Mouse (Mus musculus) forebrain, postnatal 0 days (tissue): ENCODE results near the gene Kxd1. TPM values are rescaled to one million over a fixed set of nuclear protein-coding genes. Genes with fewer than 3 reads are reported as not detected.

ENCODE experiments used
- ATAC-seq: fragments of 200-750 bp; cut with Nextera tagmentation; 2 replicates; pipeline ENCODE4 v1.8.0; 2017; ENCODE audit warnings: mild to moderate bottlenecking, moderate library complexity
- DNase-seq: peaks from one replicate; pipeline ENCODE4 v3.0.0-alpha.2; 2015
- H3K27ac ChIP-seq: fragments of 300-500 bp; sonication (generic); 2 replicates; pipeline ENCODE4 v1.5.1; 2014; ENCODE audit warnings: low read depth, mild to moderate bottlenecking, antibody characterized with exemption, low read length, moderate library complexity, mixed read lengths
- H3K27me3 ChIP-seq: fragments of 300-500 bp; sonication (generic); 2 replicates; pipeline ENCODE4 v1.6.1; 2014; ENCODE audit warnings: mild to moderate bottlenecking, low read length, mixed read lengths; ENCODE audit not compliant: insufficient read depth
- H3K36me3 ChIP-seq: fragments of 300-500 bp; sonication (generic); 2 replicates; pipeline ENCODE4 v1.6.1; 2014; ENCODE audit warnings: mild to moderate bottlenecking, moderate library complexity; ENCODE audit not compliant: insufficient read depth
- H3K4me1 ChIP-seq: fragments of 300-500 bp; sonication (generic); 2 replicates; pipeline ENCODE4 v1.6.1; 2014; ENCODE audit warnings: antibody characterized with exemption; ENCODE audit not compliant: insufficient read depth
- H3K4me2 ChIP-seq: fragments of 300-500 bp; sonication (generic); 2 replicates; pipeline ENCODE4 v1.6.1; 2014; ENCODE audit warnings: low read depth, mild to moderate bottlenecking, moderate library complexity
- H3K4me3 ChIP-seq: fragments of 300-500 bp; sonication (generic); 2 replicates; pipeline ENCODE4 v1.5.1; 2014; ENCODE audit warnings: low read depth, low read length, mixed read lengths
- H3K9ac ChIP-seq: fragments of 300-500 bp; sonication (generic); 2 replicates; pipeline ENCODE4 v1.6.1; 2014; ENCODE audit warnings: mild to moderate bottlenecking
- H3K9me3 ChIP-seq: fragments of 300-500 bp; sonication (generic); 2 replicates; pipeline ENCODE4 v1.6.1; 2016; ENCODE audit warnings: low read length
- CTCF ChIP-seq: sonication (generic); IDR thresholded peaks from 2 replicates; pipeline ENCODE4 v1.5.1; 2016; ENCODE audit warnings: antibody characterized with exemption, control low read depth, low read depth
- whole genome bisulfite sequencing: fragments of 180-500 bp; shearing (Covaris S2); extraction: QIAGEN DNeasy Blood & Tissue Kit; methylation state at CpG from one replicate; pipeline ENCODE4 v1.1.7; 2014; 5-methylcytosine and 5-hydroxymethylcytosine counted together
- polyA plus RNA-seq: library from polyadenylated mRNA; unstranded; fragments of >200 nt; fragmentation: Nextera tagmentation; extraction: Ambion mirVana; gene quantifications from 2 replicates; pipeline ENCODE4 v1.2.1, GENCODE M21; 2015
- total RNA-seq: library from RNA; depleted of rRNA; stranded (reverse); fragments of >200 nt; gene quantifications from 2 replicates; pipeline ENCODE4 v1.2.3, GENCODE M21; 2014; rRNA removed

Gene Kxd1
- 39.1 and 43.5 TPM in 2 replicates for total RNA-seq
- polyA plus RNA-seq = 51.6 and 51.9 TPM in 2 replicates

DNA sequence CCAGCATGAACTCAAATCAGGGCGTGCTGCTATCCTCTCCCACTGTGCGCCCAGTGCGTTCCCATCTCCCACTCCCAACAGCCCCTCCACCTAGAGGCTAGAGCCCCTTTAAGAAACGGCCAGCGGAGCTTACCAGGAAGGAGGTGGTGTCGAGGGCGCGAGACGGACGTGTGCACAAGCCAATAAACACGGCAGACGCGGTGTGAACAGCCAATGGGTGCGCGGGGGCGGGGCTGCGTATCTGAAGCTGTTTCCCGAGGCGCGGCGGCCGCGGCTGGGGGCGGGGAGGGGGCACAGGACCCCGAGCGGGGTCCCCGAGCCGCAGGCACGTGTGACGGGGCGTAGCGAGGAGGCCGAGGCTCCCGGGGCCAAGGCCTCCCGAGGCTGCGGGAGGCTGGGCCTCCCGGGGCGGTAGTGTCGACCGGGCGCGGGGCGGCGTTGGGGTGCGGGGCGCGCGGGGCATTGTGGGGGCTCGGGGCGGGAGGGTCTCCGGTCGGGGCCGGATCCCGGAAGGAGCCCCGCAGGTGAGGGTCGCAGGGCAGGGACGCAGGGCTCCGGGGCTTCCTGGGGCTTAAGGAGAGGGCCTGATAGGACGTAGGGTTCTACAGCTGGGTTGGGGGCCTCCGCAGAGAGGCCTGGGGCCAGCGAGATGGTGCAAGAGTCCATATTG is at the start of gene Kxd1, which contains the start of gene Fkbp8:
Kxd1 (minus strand) TSS at position 445 of the 670 bp plus-strand sequence.
Fkbp8 (plus strand) TSS at position 213 of the 670 bp plus-strand sequence.
- WGBS = 3% methylated on average over 53 of the region's 61 CpGs
- H3K4me3 ChIP-seq = peak within 1 kb of the TSS; percentile 86
- H3K9ac ChIP-seq = peak within 1 kb of the TSS; percentile 96
- H3K4me1 ChIP-seq = peaks cover 6% of the 10 kb centered on the region; the same call in 1 of the 2 replicates
- H3K9me3 ChIP-seq = no peaks in the 10 kb centered on the region
- ATAC-seq = peak; percentile 95
- peak; percentile 46 for TF ChIP-seq CTCF
- H3K36me3 ChIP-seq = peaks cover 21% of the 10 kb centered on the region
- peak within 1 kb of the TSS; percentile 84 for H3K4me2 ChIP-seq
- H3K27ac ChIP-seq = peak within 1 kb of the TSS; percentile 86
- H3K27me3 ChIP-seq = no peaks in the 10 kb centered on the region
- DNase-seq = peak; percentile 99

DNA sequence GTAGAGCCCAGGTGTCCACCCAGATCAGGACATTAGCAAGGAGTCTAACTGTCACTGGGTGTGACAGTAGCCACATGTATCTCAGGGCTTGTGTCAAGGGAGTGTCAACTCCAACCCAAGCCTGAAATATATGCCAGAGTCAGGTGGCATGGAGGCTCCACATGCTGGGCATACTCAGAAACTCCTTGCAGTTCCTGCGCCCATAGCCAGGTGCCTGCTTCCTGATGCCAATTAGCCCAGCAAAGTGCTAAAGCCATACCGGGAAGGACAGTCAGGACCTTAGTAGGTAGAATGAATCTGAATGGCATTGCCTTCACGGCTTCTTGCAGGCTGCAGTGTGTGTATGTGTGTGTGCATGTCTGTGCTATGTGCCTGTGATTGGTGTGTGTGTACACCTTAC is 49.5 kb upstream of the Kxd1 start:
- no peaks in the 10 kb centered on the region for H3K4me1 ChIP-seq
- no peak overlapping the region for H3K27ac ChIP-seq
- WGBS = 93% methylated on average over 3 of the region's 3 CpGs
- DNase-seq (no peak), ATAC-seq (no peak)
- H3K9me3 ChIP-seq = no peaks in the 10 kb centered on the region
- peaks cover 46% of the 10 kb centered on the region for H3K36me3 ChIP-seq
- H3K27me3 ChIP-seq = no peaks in the 10 kb centered on the region
- no peak overlapping the region for H3K9ac ChIP-seq
- no peak overlapping the region for H3K4me2 ChIP-seq
- no peak for TF ChIP-seq CTCF
- H3K4me3 ChIP-seq = no peak overlapping the region

DNA sequence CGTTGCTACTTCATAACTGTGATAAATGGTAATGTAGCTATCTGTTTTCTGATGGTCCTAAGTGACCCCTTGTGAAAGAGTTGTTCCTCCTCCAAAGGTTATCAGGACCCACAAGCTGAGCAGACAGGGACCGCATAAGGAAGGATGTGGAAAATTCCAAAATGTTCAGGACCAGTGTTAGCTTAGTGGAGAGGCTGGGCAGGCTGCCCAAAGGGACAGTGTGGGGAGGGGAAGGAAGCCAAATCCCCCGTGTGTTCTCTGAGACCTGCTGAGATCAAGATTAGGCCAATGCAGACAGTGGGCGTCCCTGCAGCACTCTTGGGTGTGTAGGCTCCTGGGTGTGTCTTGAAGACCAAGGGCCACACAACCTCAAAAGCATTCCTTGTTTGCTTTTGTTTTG is 47.2 kb upstream of the Kxd1 start:
- WGBS = 78% methylated on average over 4 of the region's 4 CpGs
- H3K4me3 ChIP-seq = no peak overlapping the region
- ATAC-seq = no peak

DNA sequence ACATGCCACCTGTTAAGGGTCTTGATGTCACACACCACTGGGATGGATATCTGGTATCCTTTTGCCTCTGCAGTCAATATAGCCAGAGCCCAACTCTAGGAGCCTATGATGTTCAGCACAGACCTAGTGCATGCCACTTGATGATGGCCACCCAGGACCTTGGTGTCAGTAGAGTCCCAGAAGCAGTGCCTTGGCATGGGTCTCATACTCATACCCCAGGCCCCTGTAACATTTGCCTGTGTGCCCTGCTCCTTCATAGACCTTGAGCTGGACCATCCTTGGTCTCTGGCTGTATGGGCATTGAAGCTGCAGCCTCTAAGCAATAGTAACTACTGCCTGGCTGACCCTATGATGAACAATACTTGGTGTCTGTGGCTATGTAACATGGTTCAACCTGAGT is 46.5 kb upstream of the Kxd1 start:
- no peak for ATAC-seq
- TF ChIP-seq CTCF = no peak
- no peaks in the 10 kb centered on the region for H3K4me1 ChIP-seq
- H3K4me3 ChIP-seq = no peak overlapping the region
- H3K36me3 ChIP-seq = peaks cover 22% of the 10 kb centered on the region
- no peak for DNase-seq
- no peaks in the 10 kb centered on the region for H3K27me3 ChIP-seq
- H3K4me2 ChIP-seq = no peak overlapping the region
- H3K9me3 ChIP-seq = no peaks in the 10 kb centered on the region
- no peak overlapping the region for H3K27ac ChIP-seq
- H3K9ac ChIP-seq = no peak overlapping the region

More for the DNA sequence above, 47.2 kb upstream of the Kxd1 start:
- no peak overlapping the region for H3K27ac ChIP-seq
- no peak for DNase-seq
- no peaks in the 10 kb centered on the region for H3K27me3 ChIP-seq
- H3K4me2 ChIP-seq = no peak overlapping the region
- no peak overlapping the region for H3K9ac ChIP-seq
- H3K9me3 ChIP-seq = no peaks in the 10 kb centered on the region
- H3K36me3 ChIP-seq = peaks cover 24% of the 10 kb centered on the region
- no peak for TF ChIP-seq CTCF
- H3K4me1 ChIP-seq = no peaks in the 10 kb centered on the region

DNA sequence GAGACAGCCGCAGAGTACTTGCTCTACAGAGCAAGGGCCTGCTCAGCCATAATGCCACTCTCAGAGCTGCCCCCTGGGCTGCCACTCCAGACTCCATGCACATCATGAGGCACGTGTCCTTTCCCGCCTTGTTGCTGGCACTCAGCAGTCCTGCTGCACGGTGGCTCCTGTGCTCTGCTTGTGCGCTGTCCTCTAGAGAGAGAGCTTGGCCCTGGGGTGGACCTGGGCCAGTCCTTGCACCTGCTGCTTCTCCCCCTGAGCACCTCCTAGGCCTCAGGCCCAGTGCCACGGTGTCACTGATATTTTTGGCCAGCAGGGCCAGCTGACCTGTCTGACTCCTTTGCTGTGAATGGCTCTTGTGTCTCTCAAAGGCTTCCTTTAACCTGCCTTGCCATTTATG is 43.2 kb upstream of the Kxd1 start:
- H3K9ac ChIP-seq = no peak overlapping the region
- ATAC-seq = no peak
- H3K27ac ChIP-seq = no peak overlapping the region
- no peak overlapping the region for H3K4me2 ChIP-seq
- no peaks in the 10 kb centered on the region for H3K4me1 ChIP-seq
- H3K4me3 ChIP-seq = no peak overlapping the region
- peaks cover 10% of the 10 kb centered on the region; the same call in 1 of the 2 replicates for H3K36me3 ChIP-seq
- no peak for DNase-seq
- 71% methylated on average over 6 of the region's 6 CpGs for WGBS
- no peaks in the 10 kb centered on the region for H3K9me3 ChIP-seq
- H3K27me3 ChIP-seq = no peaks in the 10 kb centered on the region
- TF ChIP-seq CTCF = no peak

DNA sequence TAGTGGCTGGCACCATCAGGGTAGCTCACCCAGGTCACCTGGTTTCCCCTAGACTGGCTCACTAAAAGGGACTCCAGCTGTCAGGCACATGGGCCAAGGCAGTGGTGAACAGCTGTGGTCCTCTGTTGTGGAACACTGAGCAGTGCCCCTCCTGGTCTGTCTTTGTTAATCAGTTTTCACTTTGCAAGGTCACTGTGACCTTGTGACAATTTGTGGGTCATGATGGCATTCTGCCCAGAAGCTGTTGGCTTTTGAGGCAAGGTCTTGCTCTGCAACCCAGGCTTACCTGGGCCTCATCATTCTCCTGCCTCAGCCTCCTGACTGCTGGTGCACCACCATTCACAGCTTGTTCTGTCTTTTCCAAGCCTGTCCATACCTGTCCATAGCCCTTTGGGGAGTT is 42.6 kb upstream of the Kxd1 start:
- no peak overlapping the region for H3K4me2 ChIP-seq
- H3K27me3 ChIP-seq = no peaks in the 10 kb centered on the region
- DNase-seq (no peak), ATAC-seq (no peak)
- H3K9me3 ChIP-seq = no peaks in the 10 kb centered on the region
- H3K9ac ChIP-seq = no peak overlapping the region
- H3K4me3 ChIP-seq = no peak overlapping the region
- no peaks in the 10 kb centered on the region for H3K4me1 ChIP-seq
- H3K27ac ChIP-seq = no peak overlapping the region
- peaks cover 10% of the 10 kb centered on the region; the same call in 1 of the 2 replicates for H3K36me3 ChIP-seq
- no peak for TF ChIP-seq CTCF

DNA sequence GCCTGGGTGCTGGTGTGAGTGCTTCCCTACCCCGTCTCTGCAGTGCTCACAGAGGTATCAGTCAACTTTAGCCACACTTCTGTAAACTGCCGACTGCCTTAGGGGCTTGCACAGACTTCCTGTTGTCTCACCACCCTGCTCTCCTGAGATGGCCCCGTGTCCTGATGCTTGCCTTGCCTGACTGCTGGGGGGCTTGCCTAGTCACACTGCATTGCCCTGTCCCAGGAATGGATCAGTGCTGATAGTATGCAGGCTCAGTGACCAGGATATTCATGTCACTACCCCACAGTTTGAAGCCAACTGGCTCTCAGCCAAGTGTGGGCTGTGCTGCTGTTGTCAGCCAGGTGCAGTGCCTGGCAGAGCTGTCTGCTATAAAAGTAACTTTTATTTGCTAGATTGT is 37.8 kb upstream of the Kxd1 start:
- DNase-seq = no peak

More for the DNA sequence above, 37.8 kb upstream of the Kxd1 start:
- Histone ChIP-seq H3K4me2 (no peak overlapping the region), H3K9ac (no peak overlapping the region), H3K27ac (no peak overlapping the region), H3K4me1 (no peaks in the 10 kb centered on the region), H3K27me3 (no peaks in the 10 kb centered on the region), H3K9me3 (no peaks in the 10 kb centered on the region), H3K36me3 (no peaks in the 10 kb centered on the region), H3K4me3 (no peak overlapping the region)
- ATAC-seq = no peak
- no peak for TF ChIP-seq CTCF
- WGBS = 76% methylated on average over 3 of the region's 3 CpGs
